Mouse (Mus musculus) 3134 (cell line): ENCODE results near the gene Hpd.

Experiments used
- DNase-seq: peaks from one replicate; pipeline ENCODE4 v3.0.0-alpha.2; 2011; ENCODE audit warnings: low spot score; ENCODE audit not compliant: insufficient read length; ENCODE audit errors: extremely low read depth

Hpd gene

GRCm38 (mm10) chr5:123149451-123150400 lies 32.8 kb downstream of the Hpd start:
- DNase-seq: peak; percentile 78

- no peak for DNase-seq
Observed at GRCm38 (mm10) chr5:123148073-123148722, 34.3 kb downstream of the Hpd start.

- DNase-seq: no peak
Observed at GRCm38 (mm10) chr5:123147569-123147968, 35.0 kb downstream of the Hpd start.

- no peak for DNase-seq
Observed at GRCm38 (mm10) chr5:123146357-123146756, 36.2 kb downstream of the Hpd start.

GRCm38 (mm10) chr5:123144746-123145590 lies 37.6 kb downstream of the Hpd start:
- DNase-seq: no peak

GRCm38 (mm10) chr5:123143971-123144745 lies 38.4 kb downstream of the Hpd start:
- no peak for DNase-seq

- DNase-seq: peak; percentile 63
Observed at GRCm38 (mm10) chr5:123143251-123143970, 39.1 kb downstream of the Hpd start.

- peak; percentile 71 for DNase-seq
Observed at GRCm38 (mm10) chr5:123142161-123143157, 40.1 kb downstream of the Hpd start, which contains the start of gene Setd1b. Setd1b (plus strand) TSS chr5:123142193.

- DNase-seq: peak; percentile 61
Observed at GRCm38 (mm10) chr5:123141555-123142160, 40.9 kb downstream of the Hpd start.

- peak; percentile 93 for DNase-seq
Observed at GRCm38 (mm10) chr5:123140694-123141554, 41.6 kb downstream of the Hpd start.

- DNase-seq: no peak
Observed at GRCm38 (mm10) chr5:123139722-123140627, 42.6 kb downstream of the Hpd start.

GRCm38 (mm10) chr5:123138953-123139721 lies 43.4 kb downstream of the Hpd start:
- DNase-seq: peak; percentile 78

- peak; percentile 94 for DNase-seq
Observed at GRCm38 (mm10) chr5:123138230-123138911, 44.2 kb downstream of the Hpd start.

GRCm38 (mm10) chr5:123137910-123138229 lies 44.7 kb downstream of the Hpd start:
- no peak for DNase-seq
